Mouse (Mus musculus) brain, embryonic 14.5 days (tissue): ENCODE data around the gene Dlgap1. TPM values are rescaled to one million over a fixed set of nuclear protein-coding genes. Genes with fewer than 3 reads are reported as not detected.

Source experiments
- DNase-seq: peaks from one replicate; pipeline ENCODE4 v3.0.0-alpha.2; 2011; ENCODE audit warnings: low read depth
- CTCF ChIP-seq: fragments of 200-500 bp; IDR thresholded peaks from 2 replicates; pipeline ENCODE4 v1.5.1; 2012; ENCODE audit warnings: inconsistent platforms, mild to moderate bottlenecking, moderate library complexity, borderline replicate concordance; ENCODE audit not compliant: insufficient read depth, insufficient read length; ENCODE audit errors: extremely low read depth
- POLR2A ChIP-seq: fragments of 200-500 bp; IDR thresholded peaks from 2 replicates; pipeline ENCODE4 v1.6.1; 2012; ENCODE audit warnings: mild to moderate bottlenecking, inconsistent platforms, borderline replicate concordance; ENCODE audit not compliant: poor library complexity, insufficient read depth, insufficient read length, severe bottlenecking; ENCODE audit errors: extremely low read depth
- polyA plus RNA-seq: library from polyadenylated mRNA; depleted of rRNA; stranded (reverse); fragments of >200 nt; gene quantifications from 2 replicates; pipeline ENCODE4 v1.2.3, GENCODE M21; 2012

Gene Dlgap1
- polyA plus RNA-seq, 1 experiment: 25.4 TPM

DNA sequence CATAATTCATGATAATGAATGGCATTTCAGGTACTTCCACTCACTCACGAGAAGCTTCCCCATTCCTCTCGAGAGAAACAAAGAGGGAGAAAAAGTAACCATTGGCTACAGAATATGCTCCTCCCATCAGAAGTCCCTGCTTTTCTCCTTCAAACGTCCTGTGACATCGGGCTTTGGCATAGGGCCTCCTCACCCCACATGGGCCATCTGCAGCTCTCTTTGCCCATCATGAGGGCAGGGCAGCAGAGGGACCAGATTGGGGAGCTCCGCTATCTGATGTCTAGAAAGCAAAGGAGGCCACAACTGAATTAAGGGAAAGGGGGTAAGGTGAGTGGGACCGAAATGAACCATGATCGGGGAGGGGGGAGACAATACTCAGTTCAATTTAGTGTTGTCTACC, 47.6 kb downstream of the Dlgap1 start:
- TF ChIP-seq CTCF: no peak
- no peak for TF ChIP-seq POLR2A
- DNase-seq: no peak

DNA sequence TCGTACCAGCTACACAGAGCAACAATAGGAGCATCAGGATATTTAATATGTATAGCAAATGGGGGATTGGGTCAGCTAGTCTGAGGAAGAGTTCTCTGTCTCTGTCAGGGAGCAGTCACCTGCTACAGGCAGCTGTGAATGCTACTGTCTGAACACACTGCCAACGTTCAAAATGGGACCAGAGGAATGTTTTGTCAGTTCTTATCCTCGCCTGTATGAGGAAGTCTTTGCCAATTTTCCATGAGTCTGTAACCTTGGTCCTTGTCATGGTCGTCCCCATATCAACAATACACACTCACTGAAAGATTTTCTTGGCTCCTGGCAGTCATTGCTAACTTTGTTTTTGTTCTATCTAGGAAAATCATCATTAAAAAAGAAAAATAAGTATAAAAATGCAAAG, 51.5 kb downstream of the Dlgap1 start:
- no peak for TF ChIP-seq POLR2A
- TF ChIP-seq CTCF: no peak

DNA sequence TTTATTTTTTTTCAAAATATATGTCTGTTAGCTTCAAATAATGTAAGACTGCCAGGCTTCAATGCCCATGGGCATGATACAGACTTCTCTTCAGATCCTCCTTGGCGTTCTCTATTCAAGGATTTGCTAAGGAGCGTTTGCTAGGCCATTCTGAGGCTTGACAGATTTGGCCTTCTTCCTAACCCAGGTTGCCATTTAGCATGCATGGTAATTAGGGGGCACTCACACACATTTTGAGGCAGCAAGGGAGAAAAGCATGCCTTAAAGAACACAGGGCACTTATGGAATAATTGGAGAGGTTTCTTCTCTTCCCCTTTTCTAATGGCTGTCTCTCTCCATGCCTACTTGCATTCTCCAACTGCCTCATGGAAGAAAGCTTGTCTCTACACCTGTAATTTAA, 53.7 kb downstream of the Dlgap1 start:
- peak; percentile 73 for DNase-seq
- TF ChIP-seq CTCF (no peak), POLR2A (no peak)

More for the DNA sequence above, 51.5 kb downstream of the Dlgap1 start:
- DNase-seq: no peak

DNA sequence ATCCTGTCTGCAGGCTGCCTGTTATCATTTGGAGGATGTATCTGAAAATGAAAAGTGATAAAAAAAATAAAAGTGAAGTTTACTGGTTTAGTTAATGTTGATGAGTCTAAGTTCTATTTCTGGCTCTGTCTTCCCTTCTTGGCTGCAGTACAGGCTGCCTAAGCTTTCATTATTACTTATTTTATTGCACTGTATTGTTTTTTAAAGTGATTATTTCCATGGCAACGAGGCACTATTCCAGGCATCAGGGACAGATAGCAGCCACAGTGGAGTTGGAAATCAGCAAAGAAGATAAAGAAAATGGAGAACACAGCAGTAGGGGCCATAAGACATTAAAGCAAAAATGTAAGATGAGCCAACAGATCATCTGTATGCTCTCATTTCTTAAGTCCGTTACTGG, 66.0 kb downstream of the Dlgap1 start:
- DNase-seq: peak; percentile 39
- no peak for TF ChIP-seq CTCF

DNA sequence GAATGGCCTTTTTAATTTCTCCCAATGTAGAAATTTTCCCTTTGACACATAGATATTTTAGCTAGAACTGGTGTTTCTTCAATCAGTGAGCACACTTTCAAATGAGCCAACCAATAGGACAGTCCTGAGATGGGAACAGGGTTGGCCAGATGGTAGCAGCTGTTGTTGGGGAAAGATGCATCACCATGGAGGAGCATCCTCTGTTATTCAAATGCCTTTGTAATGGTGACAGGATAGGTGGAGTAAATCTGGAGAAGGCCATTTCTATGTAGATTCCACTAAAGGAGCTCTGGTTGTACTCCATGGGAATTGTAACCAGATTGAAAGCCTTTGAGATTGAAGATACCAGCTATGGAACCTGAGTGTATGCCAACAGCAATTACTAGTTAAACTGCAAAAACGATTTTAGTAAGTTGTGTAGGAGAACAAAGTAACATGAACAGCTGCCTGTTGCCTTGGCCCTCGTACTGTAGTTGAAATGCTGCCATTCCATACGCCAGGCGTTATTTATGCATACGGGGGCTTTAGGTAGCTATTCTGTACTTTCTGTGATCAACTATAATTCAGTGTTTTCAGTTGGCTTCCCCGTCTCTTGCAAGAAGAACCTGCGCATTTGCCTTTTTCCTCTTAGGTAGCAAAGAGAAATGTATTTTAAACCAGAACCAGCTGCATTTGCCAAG, 72.0 kb downstream of the Dlgap1 start:
- TF ChIP-seq CTCF (no peak), POLR2A (no peak)
- no peak for DNase-seq

DNA sequence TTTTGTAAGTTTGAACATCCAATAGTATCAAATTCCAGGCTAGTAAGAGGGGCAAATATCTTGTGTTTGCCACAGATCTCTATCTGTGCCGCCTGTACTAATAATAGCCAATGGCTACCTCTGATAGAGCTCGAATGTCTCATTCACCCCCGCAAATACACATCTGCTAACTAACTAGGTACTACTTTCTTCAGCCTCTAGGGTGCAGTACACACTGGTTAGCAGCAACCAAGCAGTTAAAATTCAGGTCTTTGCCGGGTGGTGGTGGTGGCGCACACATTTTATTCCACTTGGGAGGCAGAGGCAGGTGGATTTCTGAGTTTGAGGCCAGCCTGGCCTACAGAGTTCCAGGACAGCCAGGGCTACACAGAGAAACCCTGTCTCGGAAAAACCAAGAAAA, 99.4 kb downstream of the Dlgap1 start:
- DNase-seq: no peak
- no peak for TF ChIP-seq POLR2A
- TF ChIP-seq CTCF: no peak

DNA sequence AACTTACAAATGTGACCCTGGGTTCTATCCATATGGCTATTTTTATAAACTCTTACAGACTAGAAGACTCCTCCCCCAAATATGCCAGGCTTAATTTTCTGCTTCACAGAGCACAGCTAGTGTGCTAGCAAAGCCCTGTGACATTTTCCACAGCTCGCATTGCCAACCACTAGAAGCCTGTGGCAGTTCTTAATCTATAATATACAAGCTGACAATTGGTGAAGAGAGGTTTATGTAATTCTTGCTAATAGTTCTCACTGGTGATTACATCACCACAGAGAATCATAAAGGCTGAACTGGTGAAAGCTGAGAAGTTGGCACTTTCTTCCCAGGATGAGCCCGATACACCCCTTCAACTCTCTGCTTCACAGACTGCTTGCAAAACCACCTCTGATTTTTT, 103.2 kb downstream of the Dlgap1 start:
- peak; percentile 76 for DNase-seq
- no peak for TF ChIP-seq CTCF
- no peak for TF ChIP-seq POLR2A

DNA sequence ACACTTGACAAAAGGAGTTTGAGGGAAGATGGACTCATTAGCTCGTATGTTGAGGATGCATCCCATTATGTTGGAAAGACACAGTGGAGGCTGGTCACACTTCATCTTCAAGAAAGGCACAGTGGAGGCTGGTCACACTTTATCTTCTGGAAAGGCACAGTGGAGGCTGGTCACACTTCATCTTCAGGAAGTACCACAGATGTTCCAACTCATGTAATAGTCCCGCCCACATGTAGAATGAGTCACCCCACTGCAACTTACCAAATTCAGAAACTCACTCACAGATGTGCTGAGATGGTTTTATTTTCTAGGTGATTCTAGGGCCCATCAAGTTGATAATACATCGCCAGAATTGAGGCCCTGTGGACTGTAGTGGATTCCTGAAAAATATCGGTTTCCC, 119.3 kb downstream of the Dlgap1 start:
- TF ChIP-seq CTCF (no peak), POLR2A (no peak)
- no peak for DNase-seq

DNA sequence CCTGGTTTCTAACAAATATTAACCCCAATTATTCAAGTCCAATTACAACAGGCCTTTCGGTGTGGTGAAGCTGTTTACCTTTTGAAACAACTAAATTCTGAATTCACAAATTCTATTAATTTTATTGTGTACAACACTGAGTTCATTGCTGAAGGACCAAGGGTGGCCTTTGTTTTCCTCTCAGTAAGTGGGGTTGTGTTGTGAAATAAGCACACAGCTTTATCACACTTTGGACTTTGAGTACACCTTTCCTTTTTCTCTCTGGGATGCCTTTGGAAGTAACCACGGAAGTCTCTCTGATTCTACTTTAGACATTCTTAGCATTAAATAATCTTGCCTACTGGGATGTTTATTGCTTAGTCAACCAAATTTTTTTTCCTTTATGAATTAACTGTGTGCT, 121.9 kb downstream of the Dlgap1 start:
- TF ChIP-seq CTCF: no peak
- no peak for TF ChIP-seq POLR2A
- DNase-seq: no peak

DNA sequence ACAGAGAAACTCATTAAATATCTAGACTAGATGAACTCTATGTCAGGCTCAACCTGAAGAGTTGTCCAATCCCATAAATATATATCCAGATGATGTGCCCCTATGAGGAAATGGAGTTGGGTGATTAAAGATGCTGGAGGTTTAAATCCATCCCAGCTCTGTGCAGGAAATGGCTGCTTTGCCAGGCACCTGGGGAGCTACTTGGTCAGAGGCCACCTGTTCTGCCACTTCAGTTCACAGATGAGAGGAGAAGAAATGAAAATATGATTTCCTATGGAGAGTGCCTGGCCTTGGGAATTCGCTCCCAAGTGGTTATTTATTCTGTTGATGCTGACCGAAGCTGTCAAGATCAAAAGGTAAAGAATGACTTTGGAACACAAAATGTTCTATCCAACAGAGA, 160.3 kb downstream of the Dlgap1 start:
- DNase-seq: no peak
- no peak for TF ChIP-seq POLR2A
- no peak for TF ChIP-seq CTCF

DNA sequence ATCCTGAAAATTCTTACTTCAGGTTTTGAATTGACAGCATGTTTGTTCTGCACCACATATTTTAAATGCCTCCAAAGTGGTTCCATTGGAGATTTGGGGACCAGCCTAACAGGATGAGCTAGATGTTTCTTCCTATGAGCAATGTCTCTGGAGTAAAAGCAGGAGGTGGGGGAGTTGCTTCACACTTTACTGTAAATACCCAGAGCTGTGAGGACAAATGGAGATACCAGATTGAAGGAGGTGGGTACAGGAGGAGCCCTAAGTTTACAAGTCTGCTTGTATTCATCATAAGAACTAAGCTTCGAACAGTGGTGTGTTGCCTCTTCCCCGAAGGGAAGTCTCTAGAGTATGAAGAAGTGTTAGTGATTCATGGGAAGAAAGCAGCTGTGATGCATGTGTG, 201.0 kb downstream of the Dlgap1 start:
- DNase-seq: no peak
- TF ChIP-seq CTCF (no peak), POLR2A (no peak)

DNA sequence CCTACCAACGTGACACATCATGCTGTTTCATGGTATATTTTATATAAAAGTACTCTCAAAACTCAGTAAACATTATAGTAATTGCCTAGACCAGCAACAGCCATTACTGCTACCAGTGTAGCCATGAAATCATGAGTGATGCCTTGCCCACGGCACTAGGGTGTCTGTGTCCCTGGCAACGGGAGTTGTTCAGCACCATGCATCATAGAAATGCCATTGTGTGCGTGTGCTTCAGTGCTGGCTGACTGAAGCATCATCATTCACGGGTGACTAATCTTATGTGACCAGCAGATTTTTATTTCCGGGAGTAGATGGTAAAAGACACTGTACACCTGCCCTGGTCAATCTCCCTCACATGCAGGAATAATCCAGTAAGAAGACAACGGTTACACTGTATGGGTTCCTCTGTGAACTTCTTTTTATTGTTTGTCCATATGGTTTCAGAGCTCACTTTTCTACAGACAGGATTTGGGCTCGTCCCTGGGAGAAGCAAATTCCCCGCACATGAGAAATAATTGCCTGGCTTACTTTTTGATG, 203.7 kb downstream of the Dlgap1 start:
- DNase-seq: peak; percentile 9
- TF ChIP-seq CTCF (no peak), POLR2A (no peak)

DNA sequence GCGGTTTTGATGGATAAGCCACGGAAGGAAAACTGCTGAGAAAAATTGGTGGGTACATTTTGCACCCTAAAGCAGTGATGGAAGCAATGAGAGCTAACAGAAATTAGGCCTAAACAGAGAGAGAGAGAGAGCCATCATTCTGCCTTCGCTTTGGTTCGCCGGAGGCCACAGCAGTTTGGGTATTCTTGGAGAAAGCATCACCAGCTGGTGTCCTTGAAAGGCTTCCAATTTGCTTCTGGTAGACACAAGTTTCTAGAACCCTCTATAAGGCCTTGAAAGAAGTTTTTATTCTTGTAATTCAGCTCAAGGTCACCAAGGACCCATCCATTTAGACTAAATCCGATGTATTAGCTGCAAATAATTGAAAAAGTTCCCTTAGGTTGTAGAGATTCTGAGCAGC, 205.0 kb downstream of the Dlgap1 start:
- no peak for DNase-seq

DNA sequence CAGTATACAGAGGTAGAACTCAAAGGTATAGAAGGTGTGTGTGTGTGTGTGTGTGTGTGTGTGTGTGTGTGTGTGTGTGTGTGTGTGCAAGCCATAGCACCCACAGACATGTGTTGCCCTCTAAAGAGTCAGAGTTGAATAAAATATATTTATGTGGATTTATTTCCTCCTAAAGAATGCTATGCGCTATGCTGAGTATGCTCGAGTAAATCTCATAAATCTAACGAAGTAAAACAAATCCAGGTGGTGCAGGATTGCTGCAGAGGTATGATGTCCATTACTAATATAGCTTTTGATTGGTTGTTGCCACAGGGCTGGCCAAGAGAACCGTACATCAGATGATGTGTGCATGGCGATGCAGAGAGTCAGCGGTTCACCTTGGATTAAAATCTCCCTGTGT, 222.4 kb downstream of the Dlgap1 start:
- TF ChIP-seq CTCF (no peak), POLR2A (no peak)
- DNase-seq: no peak

More for the DNA sequence above, 205.0 kb downstream of the Dlgap1 start:
- TF ChIP-seq CTCF (no peak), POLR2A (no peak)
